Mouse (Mus musculus) spleen, adult 18-20 months (tissue): ENCODE measurements around the gene Kcnj16.

Experiments
- DNase-seq, 2 experiments: peaks; one replicate each; pipeline ENCODE4 v3.0.0; 2022; ENCODE audit warnings: mixed read lengths in 2 of 2

The Kcnj16 gene

GRCm38 (mm10) chr11:111057435-111057834, 89.6 kb downstream of the Kcnj16 start:
- no peak for DNase-seq

GRCm38 (mm10) chr11:111059440-111059839, 91.6 kb downstream of the Kcnj16 start:
- DNase-seq: no peak

DNA sequence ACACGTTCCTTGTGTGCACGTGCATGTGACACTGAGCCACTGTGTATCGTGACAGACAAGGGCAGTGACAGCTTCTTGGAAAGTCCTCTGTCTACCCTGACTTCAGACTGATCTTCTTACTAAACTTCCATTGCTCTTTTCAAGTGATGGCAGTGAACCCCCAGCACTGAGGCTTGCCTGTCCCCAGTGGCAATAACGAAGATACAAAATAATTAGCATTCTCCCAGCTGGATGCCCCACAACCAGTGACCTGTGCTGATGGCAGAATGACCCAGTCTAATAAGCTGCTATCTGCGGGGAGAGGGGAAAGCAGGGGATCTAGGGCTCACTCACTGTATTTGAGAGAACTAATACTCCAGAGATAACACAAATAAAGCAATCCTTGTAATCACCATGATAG, 92.4 kb downstream of the Kcnj16 start:
- DNase-seq: no peak

- peak; percentile 4 to 33 for DNase-seq
Observed at GRCm38 (mm10) chr11:111064751-111065527, 97.1 kb downstream of the Kcnj16 start.

GRCm38 (mm10) chr11:111065635-111066298, 97.9 kb downstream of the Kcnj16 start, which contains the start of gene Kcnj2:
TSS of gene Kcnj2 (plus strand) at chr11:111066164.
- DNase-seq: peak; percentile 71 to 76

GRCm38 (mm10) chr11:111066299-111066691, 98.5 kb downstream of the Kcnj16 start:
- DNase-seq: no peak

- no peak for DNase-seq
Observed at GRCm38 (mm10) chr11:111067787-111068186, 100.0 kb downstream of the Kcnj16 start.

DNA sequence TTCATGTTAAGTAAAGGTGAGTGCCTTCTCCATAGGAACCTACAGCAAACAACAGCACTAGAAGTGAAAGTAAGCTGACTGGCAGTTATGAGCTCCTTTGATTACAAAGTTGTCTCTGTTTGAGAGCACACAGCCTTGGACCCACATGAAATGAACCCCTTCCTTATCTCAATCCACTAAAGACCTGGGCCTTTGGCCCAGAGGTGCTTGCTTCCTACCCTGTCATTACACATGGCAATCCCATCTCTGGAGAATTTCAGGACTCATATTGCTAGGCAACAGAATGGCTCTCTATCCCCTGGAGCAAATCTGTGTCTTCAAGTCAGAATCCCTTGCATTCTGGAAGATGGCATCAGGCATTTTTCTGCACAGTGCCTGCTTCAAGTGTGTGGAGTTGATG, 102.6 kb downstream of the Kcnj16 start:
- no peak for DNase-seq

DNA sequence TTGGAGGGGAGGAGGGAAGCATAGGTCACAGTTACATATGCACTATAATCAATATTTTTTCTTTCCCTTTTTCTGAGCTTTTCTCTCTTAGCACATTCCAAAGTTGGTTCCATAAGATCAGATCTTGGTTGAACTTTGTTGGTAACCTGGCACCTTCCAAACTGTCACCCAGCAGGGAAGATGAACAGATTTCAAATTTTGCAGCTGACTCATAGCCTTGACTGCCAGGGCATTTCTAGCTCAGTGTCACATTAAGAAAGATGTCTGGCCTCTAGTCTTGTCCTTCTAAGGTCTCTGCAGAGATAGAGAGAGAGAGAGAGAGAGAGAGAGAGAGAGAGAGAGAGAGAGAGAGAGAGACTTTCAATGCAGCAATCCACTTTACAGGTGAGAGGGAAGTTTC, 106.3 kb downstream of the Kcnj16 start:
- no peak for DNase-seq
